Mouse (Mus musculus) spleen, adult 2 months (tissue): Measurements from ENCODE around the gene Psenen.

Source experiments
- CTCF ChIP-seq: fragments of 200-500 bp; IDR thresholded peaks from 2 replicates; pipeline ENCODE4 v1.5.1; 2011; ENCODE audit warnings: mild to moderate bottlenecking, inconsistent platforms; ENCODE audit not compliant: insufficient read depth, insufficient read length, insufficient replicate concordance; ENCODE audit errors: extremely low read depth
- POLR2A ChIP-seq: fragments of 200-500 bp; IDR thresholded peaks from 2 replicates; pipeline ENCODE4 v1.6.1; 2011; ENCODE audit warnings: low read depth, low read length, inconsistent platforms

DNA sequence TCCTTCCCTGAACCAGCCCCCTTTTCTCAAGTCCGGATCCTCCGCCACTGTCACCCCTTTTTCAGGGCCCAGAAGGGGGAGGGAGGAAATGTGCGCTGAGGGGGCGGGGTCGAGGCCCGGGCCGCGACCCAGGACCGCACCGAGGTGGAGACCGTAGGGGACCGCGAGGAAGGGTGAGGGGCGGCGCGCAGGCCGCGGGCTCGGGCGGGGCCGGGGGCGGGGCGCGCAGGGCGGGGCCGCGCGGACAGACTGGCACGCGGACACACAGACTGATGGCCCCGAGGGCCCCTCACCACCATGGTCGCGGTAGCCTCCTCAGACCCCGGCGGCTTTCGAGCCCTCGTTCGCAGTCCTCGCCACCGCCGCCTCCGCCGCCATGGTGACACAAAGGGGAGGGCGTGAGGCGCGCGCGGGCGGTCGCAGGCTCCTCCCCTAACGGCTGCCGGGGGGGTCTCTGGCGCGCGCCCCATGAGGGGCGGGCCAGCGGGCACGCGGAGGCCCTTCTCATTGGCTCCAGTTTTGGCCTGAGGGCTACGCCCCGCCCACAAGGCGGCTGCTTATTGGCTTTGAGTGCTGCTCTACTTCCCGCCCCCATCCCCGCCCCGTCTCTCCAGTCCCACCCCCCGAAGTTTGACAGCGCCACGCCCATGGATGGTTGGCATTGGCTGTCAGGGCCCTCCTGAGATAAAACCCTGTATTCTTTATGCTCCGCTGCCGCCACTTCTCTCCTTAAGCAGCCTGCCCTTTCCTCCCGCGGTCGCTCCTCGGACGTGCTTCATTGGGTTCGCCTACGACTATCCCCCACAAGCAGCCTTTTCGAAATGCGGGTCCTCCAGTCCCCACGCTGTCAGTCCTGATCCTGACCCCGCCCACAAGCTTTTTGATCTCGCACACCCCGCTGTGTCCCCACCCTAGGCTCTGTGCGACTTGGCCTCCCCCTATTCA is 28.5 kb downstream of the Psenen start, which contains the start of gene Arhgap33:
- no peak for TF ChIP-seq POLR2A
- TF ChIP-seq CTCF, result no peak
